Mouse (Mus musculus) ovary, postnatal 10 days (tissue): ENCODE data around the gene Plekhg5.
"Not testable (repeated sequence)": the region's sequence is repeated elsewhere in the genome, so short reads cannot be mapped to it uniquely, and the experiment has no call there.

Experiments
- DNase-seq: peaks from one replicate; pipeline ENCODE4 v3.0.0; 2022; ENCODE audit warnings: low spot score

Plekhg5 gene

GRCm38 (mm10) chr4:152072121-152072601, at the start of gene Plekhg5:
Gene Plekhg5 (plus strand): TSS chr4:152072498.
- DNase-seq, result no peak

GRCm38 (mm10) chr4:152022506-152022905, 49.8 kb upstream of the Plekhg5 start:
- DNase-seq, result no peak

- no peak for DNase-seq
Measured at GRCm38 (mm10) chr4:152024525-152024924, 47.8 kb upstream of the Plekhg5 start.

GRCm38 (mm10) chr4:152026751-152027508, 45.4 kb upstream of the Plekhg5 start:
- no peak for DNase-seq

GRCm38 (mm10) chr4:152027524-152027923, 44.8 kb upstream of the Plekhg5 start, which contains the start of gene Zbtb48:
Gene Zbtb48 (minus strand): TSS chr4:152027671.
- peak; percentile 80 for DNase-seq

GRCm38 (mm10) chr4:152028456-152028855, 43.8 kb upstream of the Plekhg5 start:
- no peak for DNase-seq

- no peak for DNase-seq
Measured at GRCm38 (mm10) chr4:152029087-152029486, 43.2 kb upstream of the Plekhg5 start.

- no peak for DNase-seq
Measured at GRCm38 (mm10) chr4:152029997-152030396, 42.3 kb upstream of the Plekhg5 start.

GRCm38 (mm10) chr4:152032922-152033321, 39.4 kb upstream of the Plekhg5 start:
- no peak for DNase-seq

- not testable (repeated sequence) for DNase-seq
Measured at GRCm38 (mm10) chr4:152036464-152036863, 35.8 kb upstream of the Plekhg5 start.

- DNase-seq, result no peak
Measured at GRCm38 (mm10) chr4:152038225-152038984, 33.9 kb upstream of the Plekhg5 start, which contains the start of gene Tas1r1. Gene Tas1r1 (minus strand): TSS chr4:152038568.

GRCm38 (mm10) chr4:152038985-152039830, 33.1 kb upstream of the Plekhg5 start, which contains the start of gene Nol9:
Gene Nol9 (plus strand): TSS chr4:152039321.
- DNase-seq, result peak; percentile 89

- DNase-seq, result no peak
Measured at GRCm38 (mm10) chr4:152039831-152040310, 32.4 kb upstream of the Plekhg5 start.

- DNase-seq, result no peak
Measured at GRCm38 (mm10) chr4:152041924-152042641, 30.2 kb upstream of the Plekhg5 start.

GRCm38 (mm10) chr4:152043171-152043570, 29.1 kb upstream of the Plekhg5 start:
- DNase-seq, result no peak

GRCm38 (mm10) chr4:152044609-152045008, 27.7 kb upstream of the Plekhg5 start:
- no peak for DNase-seq

GRCm38 (mm10) chr4:152062390-152063110, 9.7 kb upstream of the Plekhg5 start:
- DNase-seq, result no peak

- no peak for DNase-seq
Measured at GRCm38 (mm10) chr4:152067280-152067679, 5.0 kb upstream of the Plekhg5 start.

GRCm38 (mm10) chr4:152068166-152068724, 4.1 kb upstream of the Plekhg5 start:
- DNase-seq, result no peak

GRCm38 (mm10) chr4:152069245-152069644, 3.1 kb upstream of the Plekhg5 start:
- DNase-seq, result no peak
